ENCODE assay signal across 10 mouse cellular contexts in genomic region chr11:11850476-11851267, GRCm38 (mm10). TPM values are rescaled to one million over a fixed set of nuclear protein-coding genes. Genes with fewer than 3 reads are reported as not detected.
DNase-seq lines count a peak whose midpoint lies in the region; ATAC-seq lines count a peak whose summit lies in the region.
"Had no signal": no experiment of that assay in that cellular context is flagged by ENCODE, and none has a peak within 500 bp of the region (broad histone marks: within the 10 kb centered on the region; RNA-seq: fewer than 3 reads in every experiment).

No protein-coding gene starts in this region.

- no peak overlapping the region for H3K4me2 ChIP-seq in heart, embryonic 16.5 days (ENCODE audit: low read depth, low read length)
- H3K4me2 ChIP-seq in hindbrain, embryonic 12.5 days (replicated peaks) = no peak overlapping the region
- no peak overlapping the region for H3K4me2 ChIP-seq in midbrain, embryonic 15.5 days

- H3K4me1 ChIP-seq in heart, embryonic 16.5 days (ENCODE audit: control insufficient read depth, insufficient read depth, low read length) = peaks cover 17% of the 10 kb centered on the region
- H3K4me1 ChIP-seq in hindbrain, embryonic 12.5 days = peaks cover 27% of the 10 kb centered on the region
- H3K4me1 ChIP-seq in midbrain, embryonic 15.5 days = peaks cover 18% of the 10 kb centered on the region

- 33% methylated on average over 6 of the region's 6 CpGs for WGBS in heart, embryonic 16.5 days
- 68% methylated on average over 6 of the region's 6 CpGs for WGBS in hindbrain, embryonic 12.5 days
- WGBS in midbrain, embryonic 15.5 days = 61% methylated on average over 6 of the region's 6 CpGs

- no peaks in the 10 kb centered on the region for H3K27me3 ChIP-seq in heart, embryonic 16.5 days (ENCODE audit: control insufficient read depth, insufficient read depth, low read length)
- H3K27me3 ChIP-seq in hindbrain, embryonic 12.5 days = no peaks in the 10 kb centered on the region
- H3K27me3 ChIP-seq in midbrain, embryonic 15.5 days (replicated peaks) = no peaks in the 10 kb centered on the region
- H3K27me3 ChIP-seq: Patski had no signal

- H3K27ac ChIP-seq in heart, embryonic 16.5 days (ENCODE audit: low read length) = peak overlapping the region; percentile 49
- peak overlapping the region; percentile 32 for H3K27ac ChIP-seq in hindbrain, embryonic 12.5 days
- peak overlapping the region; percentile 23 for H3K27ac ChIP-seq in midbrain, embryonic 15.5 days

- H3K36me3 ChIP-seq in heart, embryonic 16.5 days (ENCODE audit: control insufficient read depth, insufficient read depth) = no peaks in the 10 kb centered on the region
- H3K36me3 ChIP-seq in hindbrain, embryonic 12.5 days = no peaks in the 10 kb centered on the region
- no peaks in the 10 kb centered on the region for H3K36me3 ChIP-seq in midbrain, embryonic 15.5 days (replicated peaks)

- peak; percentile 31 for DNase-seq in adrenal gland, postnatal 14 days
- DNase-seq in adrenal gland, postnatal 4 days (ENCODE audit: low spot score in 2 of 2) = no peak
- no peak for DNase-seq in heart, adult 8-10 months (ENCODE audit: low spot score)
- DNase-seq in testis, postnatal 10 days (ENCODE audit: low spot score) = no peak
- no peak for DNase-seq in layer of hippocampus, adult 9-10 months (ENCODE audit: low spot score)
- DNase-seq: right cerebral cortex, adult 18-20 months had no signal

- no peaks in the 10 kb centered on the region for H3K9me3 ChIP-seq in heart, embryonic 16.5 days (replicated peaks; ENCODE audit: control insufficient read depth, low read length)
- H3K9me3 ChIP-seq in hindbrain, embryonic 12.5 days (replicated peaks) = no peaks in the 10 kb centered on the region
- no peaks in the 10 kb centered on the region for H3K9me3 ChIP-seq in midbrain, embryonic 15.5 days

- ATAC-seq in heart, embryonic 16.5 days (replicated peaks; ENCODE audit: extremely low read depth, insufficient read depth, low FRiP score) = peak; percentile 51
- 0 out of 2 replicates have a peak, but pooled peaks have one; percentile 46 for ATAC-seq in hindbrain, embryonic 12.5 days (ENCODE audit: low FRiP score)
- ATAC-seq in midbrain, embryonic 15.5 days (replicated peaks) = peak; percentile 28; the same call in 1 of the 2 replicates
- ATAC-seq: Patski had no signal

- H3K9ac ChIP-seq in heart, embryonic 16.5 days (ENCODE audit: low read length) = no peak overlapping the region
- no peak overlapping the region for H3K9ac ChIP-seq in hindbrain, embryonic 12.5 days
- H3K9ac ChIP-seq in midbrain, embryonic 15.5 days = no peak overlapping the region

- no peak overlapping the region for H3K4me3 ChIP-seq in heart, embryonic 16.5 days (ENCODE audit: low read length)
- H3K4me3 ChIP-seq in hindbrain, embryonic 12.5 days = no peak overlapping the region
- no peak overlapping the region for H3K4me3 ChIP-seq in midbrain, embryonic 15.5 days

RNA-seq across cellular contexts. Expression of gene Fignl1, which starts 41.9 kb away (rescaled TPM):
- total RNA-seq in adrenal gland, postnatal 14 days (2021) = 8.0 and 9.2 TPM in 2 replicates
- 10 to 100 TPM; 17.9 to 18.2 TPM for total RNA-seq in adrenal gland, postnatal 4 days (2021)
- polyA plus RNA-seq in heart, embryonic 16.5 days (2015; fragmentation: Nextera tagmentation; extraction: Ambion mirVana) = 46.3 and 56.0 TPM in 2 replicates
- total RNA-seq in heart, adult 8-10 months (2022) = under 1 TPM; 0.28 to 0.46 (median 0.37) TPM
- polyA plus RNA-seq in hindbrain, embryonic 12.5 days (2016; fragmentation: Nextera tagmentation; extraction: Ambion mirVana) = 41.0 and 41.1 TPM in 2 replicates
- 9.8 and 12.5 TPM in 2 replicates for polyA plus RNA-seq in midbrain, embryonic 15.5 days (2015; fragmentation: Nextera tagmentation; extraction: Ambion mirVana)

RNA-seq across cellular contexts. Expression of gene Ddc, which starts 47.3 kb away (rescaled TPM):
- 66.4 and 68.7 TPM in 2 replicates for total RNA-seq in adrenal gland, postnatal 14 days (2021)
- total RNA-seq in adrenal gland, postnatal 4 days (2021) = 100 to 1,000 TPM; 112 to 114 TPM
- 112 TPM in 2 replicates for polyA plus RNA-seq in heart, embryonic 16.5 days (2015; fragmentation: Nextera tagmentation; extraction: Ambion mirVana)
- total RNA-seq in heart, adult 8-10 months (2022) = 1 to 10 TPM in 2 of 4 experiments, under 1 TPM in 2; 0.66 to 1.2 (median 0.93) TPM
- polyA plus RNA-seq in hindbrain, embryonic 12.5 days (2016; fragmentation: Nextera tagmentation; extraction: Ambion mirVana) = 8.3 and 12.4 TPM in 2 replicates
- 20.4 and 21.1 TPM in 2 replicates for polyA plus RNA-seq in midbrain, embryonic 15.5 days (2015; fragmentation: Nextera tagmentation; extraction: Ambion mirVana)

Comparison
In these comparisons a context has a peak if more than half of its experiments do, and no peak if none do; other contexts are left out.
1. RNA of gene Ddc, which starts 47.3 kb away (total RNA-seq): 112 to 114 TPM in adrenal gland, postnatal 4 days and 66.4 to 68.7 TPM in adrenal gland, postnatal 14 days; 0.66 to 1.2 TPM in heart, adult 8-10 months; every median in the first group is over 10 times any median in the second.
2. Peak in every context shown above with its lines, with median percentiles within 50 percentile points of each other: ATAC-seq and H3K27ac ChIP-seq.